11 mouse cellular contexts compared by ENCODE assay signal in the genomic region with DNA sequence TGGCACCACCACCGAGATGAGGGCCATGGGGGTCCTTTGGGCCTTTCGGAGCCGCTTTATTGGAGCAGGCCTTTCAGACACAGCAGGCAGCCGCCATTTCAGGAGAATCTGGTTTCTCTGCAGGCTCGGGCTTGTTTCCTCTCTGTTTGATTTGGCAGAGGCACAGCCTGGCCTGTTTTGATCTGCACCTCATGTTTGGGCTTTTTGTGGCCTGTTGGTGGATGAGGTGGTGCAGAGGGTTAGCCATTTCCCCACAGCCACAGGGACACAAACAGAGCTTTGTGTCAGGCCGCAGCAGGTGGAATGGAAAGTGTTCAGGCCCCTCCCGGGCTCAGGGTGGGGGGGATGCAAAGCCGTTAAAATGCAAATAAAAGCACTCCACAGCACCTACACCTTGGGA. TPM values are rescaled to one million over a fixed set of nuclear protein-coding genes. Genes with fewer than 3 reads are reported as not detected.
DNase-seq lines count a peak whose midpoint lies in the region; ATAC-seq lines count a peak whose summit lies in the region.
"Had no signal": no experiment of that assay in that cellular context is flagged by ENCODE, and none has a peak within 500 bp of the region (broad histone marks: within the 10 kb centered on the region; RNA-seq: fewer than 3 reads in every experiment).

No protein-coding gene starts in this region.

- no peaks in the 10 kb centered on the region for H3K36me3 ChIP-seq in forebrain, embryonic 16.5 days (ENCODE audit: control insufficient read depth, insufficient read depth)
- no peaks in the 10 kb centered on the region for H3K36me3 ChIP-seq in limb, embryonic 15.5 days
- H3K36me3 ChIP-seq: neural tube, embryonic 12.5 days had no signal

- no peaks in the 10 kb centered on the region for H3K9me3 ChIP-seq in forebrain, embryonic 16.5 days (ENCODE audit: control insufficient read depth, low read length)
- H3K9me3 ChIP-seq in limb, embryonic 15.5 days = no peaks in the 10 kb centered on the region
- H3K9me3 ChIP-seq: neural tube, embryonic 12.5 days had no signal

- ATAC-seq in forebrain, embryonic 16.5 days = peak; percentile 45
- ATAC-seq in limb, embryonic 15.5 days (ENCODE audit: insufficient number of reproducible peaks, low FRiP score, low TSS enrichment, low read depth) = peak; percentile 41; the same call in 1 of the 2 replicates

- peak; percentile 19 for DNase-seq in cerebellum, adult 9-11 months
- no peak for DNase-seq in cerebellum, adult 18-20 months
- peak; percentile 59 for DNase-seq in ES-CJ7 (ENCODE audit: low read depth, low spot score)
- DNase-seq in spleen, adult 18-20 months = no peak
- DNase-seq in gastrocnemius, postnatal 14 days = no peak
- DNase-seq in kidney, adult 8-10 months = no peak
- DNase-seq: gastrocnemius, postnatal 10 days; heart, postnatal 36 days had no signal

- 20% methylated on average over 8 of the region's 8 CpGs for WGBS in forebrain, embryonic 16.5 days
- WGBS in limb, embryonic 15.5 days = 21% methylated on average over 8 of the region's 8 CpGs

- intact Hi-C loops in gastrocnemius, postnatal 14 days (cut with DNase I; ENCODE audit: low total_unique reads) = no loop called here

- no peak overlapping the region for H3K4me3 ChIP-seq in forebrain, embryonic 16.5 days (replicated peaks; ENCODE audit: low read length)
- H3K4me3 ChIP-seq in limb, embryonic 15.5 days = no peak overlapping the region
- H3K4me3 ChIP-seq: neural tube, embryonic 12.5 days had no signal

- H3K27ac ChIP-seq in forebrain, embryonic 16.5 days (ENCODE audit: low read length) = no peak overlapping the region
- H3K27ac ChIP-seq in limb, embryonic 15.5 days = peak overlapping the region; percentile 76
- H3K27ac ChIP-seq: neural tube, embryonic 12.5 days had no signal

- no peak overlapping the region for H3K9ac ChIP-seq in forebrain, embryonic 16.5 days (replicated peaks; ENCODE audit: low read depth, low read length)
- no peak overlapping the region for H3K9ac ChIP-seq in limb, embryonic 15.5 days
- H3K9ac ChIP-seq: neural tube, embryonic 12.5 days had no signal

- H3K27me3 ChIP-seq in forebrain, embryonic 16.5 days (replicated peaks; ENCODE audit: control insufficient read depth, insufficient read depth, low read length) = no peaks in the 10 kb centered on the region
- H3K27me3 ChIP-seq in limb, embryonic 15.5 days = peaks cover 10% of the 10 kb centered on the region; the same call in 1 of the 2 replicates
- H3K27me3 ChIP-seq: neural tube, embryonic 12.5 days had no signal

- H3K4me1 ChIP-seq in forebrain, embryonic 16.5 days (replicated peaks; ENCODE audit: control insufficient read depth, insufficient read depth, low read length) = peaks cover 7% of the 10 kb centered on the region
- peaks cover 44% of the 10 kb centered on the region for H3K4me1 ChIP-seq in limb, embryonic 15.5 days

- H3K4me2 ChIP-seq in forebrain, embryonic 16.5 days (ENCODE audit: low read length) = no peak overlapping the region
- H3K4me2 ChIP-seq in limb, embryonic 15.5 days = no peak overlapping the region
- H3K4me2 ChIP-seq: neural tube, embryonic 12.5 days had no signal

RNA-seq across cellular contexts. Expression of a gene that starts 36.4 kb away (rescaled TPM):
- polyA plus RNA-seq in forebrain, embryonic 16.5 days (2015; fragmentation: Nextera tagmentation; extraction: Ambion mirVana) = 0.71 and 0.84 TPM in 2 replicates
- 2.2 and 2.6 TPM in 2 replicates for polyA plus RNA-seq in limb, embryonic 15.5 days (2015; fragmentation: Nextera tagmentation; extraction: Ambion mirVana)
- 1 to 10 TPM; 2.3 to 2.5 TPM for total RNA-seq in gastrocnemius, postnatal 14 days (2021)

Comparison
In these comparisons a context has a peak if more than half of its experiments do, and no peak if none do; other contexts are left out.
1. DNase-seq: peak in cerebellum, adult 9-11 months (single experiment) and ES-CJ7 (single experiment); none in cerebellum, adult 18-20 months (0 of 2), spleen, adult 18-20 months (0 of 2), gastrocnemius, postnatal 14 days (single experiment) and kidney, adult 8-10 months (0 of 2).